Mouse (Mus musculus): ENCODE data around the gene 6030458C11Rik. TPM values are rescaled to one million over a fixed set of nuclear protein-coding genes. Genes with fewer than 3 reads are reported as not detected.
"Not testable (repeated sequence)": the region's sequence is repeated elsewhere in the genome, so short reads cannot be mapped to it uniquely, and the experiment has no call there.

6030458C11Rik gene
- polyA plus RNA-seq, 1 experiment from 2014 or later = 34.9 TPM

DNA sequence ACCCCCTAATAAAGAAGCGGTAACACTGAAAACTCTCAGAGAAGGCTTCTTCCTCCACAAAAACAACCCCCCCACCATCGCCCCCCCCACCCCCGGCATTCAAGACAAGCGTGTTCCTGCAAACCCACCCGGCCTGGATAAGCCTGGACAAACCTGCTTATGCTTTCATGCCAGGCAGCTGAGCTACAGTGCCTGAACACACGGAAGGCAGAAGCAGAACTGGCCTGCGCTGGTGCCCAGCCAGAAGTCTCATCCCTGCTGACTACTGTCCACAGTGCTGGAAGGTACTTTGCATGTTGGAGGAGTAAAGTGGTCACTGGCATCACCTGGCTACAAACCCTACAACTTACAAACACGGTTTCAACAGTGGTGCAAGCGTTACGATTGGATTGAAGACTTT lies 17.4 kb downstream of the 6030458C11Rik start:
- WGBS = 97% methylated on average over 10 of the region's 10 CpGs
- H3K4me2 ChIP-seq = no peak overlapping the region
- no peak overlapping the region for H3K27ac ChIP-seq
- H3K27me3 ChIP-seq = no peaks in the 10 kb centered on the region
- no peak overlapping the region for H3K9ac ChIP-seq
- H3K4me3 ChIP-seq (replicated peaks) = no peak overlapping the region
- ATAC-seq (ENCODE audit: low FRiP score) = no peak
- H3K9me3 ChIP-seq = no peaks in the 10 kb centered on the region
- no peaks in the 10 kb centered on the region for H3K4me1 ChIP-seq
- peaks cover 54% of the 10 kb centered on the region for H3K36me3 ChIP-seq (replicated peaks)

DNA sequence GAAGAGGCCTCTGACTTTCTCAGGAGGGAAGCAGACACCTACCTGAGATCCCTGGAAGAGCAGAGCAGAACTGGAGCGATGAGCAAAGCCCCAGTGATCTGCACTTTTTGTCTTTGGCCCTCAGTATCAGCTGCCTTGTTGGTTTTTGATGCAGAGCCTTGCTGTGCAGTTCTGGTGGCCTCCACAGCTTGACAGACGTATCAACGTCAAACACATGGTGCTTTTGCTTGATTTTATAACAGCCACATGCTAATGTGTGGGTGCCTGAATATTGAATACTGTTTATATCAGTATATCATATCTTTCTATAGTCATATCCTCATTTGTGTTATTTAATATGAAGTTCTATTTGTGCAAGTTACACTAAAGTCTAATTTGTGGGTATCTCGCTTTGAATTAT lies 19.4 kb downstream of the 6030458C11Rik start:
- Histone ChIP-seq H3K27me3 (no peaks in the 10 kb centered on the region), H3K4me1 (no peaks in the 10 kb centered on the region), H3K9ac (no peak overlapping the region), H3K27ac (no peak overlapping the region), H3K36me3 (replicated peaks) (peaks cover 34% of the 10 kb centered on the region), H3K9me3 (no peaks in the 10 kb centered on the region), H3K4me2 (no peak overlapping the region), H3K4me3 (replicated peaks) (no peak overlapping the region)
- no peak for ATAC-seq (ENCODE audit: low FRiP score)
- 88% methylated on average over 4 of the region's 4 CpGs for WGBS

DNA sequence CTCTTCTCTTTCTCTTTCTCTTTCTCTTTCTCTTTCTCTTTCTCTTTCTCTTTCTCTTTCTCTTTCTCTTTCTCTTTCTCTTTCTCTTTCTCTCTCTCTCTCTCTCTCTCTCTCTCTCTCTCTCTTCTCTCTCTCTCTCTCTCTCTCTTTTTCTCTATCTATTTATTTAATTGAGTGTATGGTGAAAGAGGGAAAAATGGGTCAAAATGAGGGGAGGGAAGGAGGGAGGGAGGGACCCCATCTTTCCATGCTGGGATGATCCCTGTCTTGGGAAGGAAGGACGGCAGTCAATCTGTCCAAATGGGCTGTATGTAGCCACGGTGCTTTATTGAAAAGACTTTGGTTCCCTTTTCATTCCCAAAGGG lies 23.3 kb downstream of the 6030458C11Rik start:
- H3K4me1 ChIP-seq; H3K4me3 ChIP-seq (replicated peaks); H3K4me2 ChIP-seq; H3K36me3 ChIP-seq (replicated peaks); H3K27me3 ChIP-seq; ATAC-seq (ENCODE audit: low FRiP score); H3K9ac ChIP-seq; H3K9me3 ChIP-seq; H3K27ac ChIP-seq: not testable (repeated sequence)
- 85% methylated on average over 2 of the region's 2 CpGs for WGBS

DNA sequence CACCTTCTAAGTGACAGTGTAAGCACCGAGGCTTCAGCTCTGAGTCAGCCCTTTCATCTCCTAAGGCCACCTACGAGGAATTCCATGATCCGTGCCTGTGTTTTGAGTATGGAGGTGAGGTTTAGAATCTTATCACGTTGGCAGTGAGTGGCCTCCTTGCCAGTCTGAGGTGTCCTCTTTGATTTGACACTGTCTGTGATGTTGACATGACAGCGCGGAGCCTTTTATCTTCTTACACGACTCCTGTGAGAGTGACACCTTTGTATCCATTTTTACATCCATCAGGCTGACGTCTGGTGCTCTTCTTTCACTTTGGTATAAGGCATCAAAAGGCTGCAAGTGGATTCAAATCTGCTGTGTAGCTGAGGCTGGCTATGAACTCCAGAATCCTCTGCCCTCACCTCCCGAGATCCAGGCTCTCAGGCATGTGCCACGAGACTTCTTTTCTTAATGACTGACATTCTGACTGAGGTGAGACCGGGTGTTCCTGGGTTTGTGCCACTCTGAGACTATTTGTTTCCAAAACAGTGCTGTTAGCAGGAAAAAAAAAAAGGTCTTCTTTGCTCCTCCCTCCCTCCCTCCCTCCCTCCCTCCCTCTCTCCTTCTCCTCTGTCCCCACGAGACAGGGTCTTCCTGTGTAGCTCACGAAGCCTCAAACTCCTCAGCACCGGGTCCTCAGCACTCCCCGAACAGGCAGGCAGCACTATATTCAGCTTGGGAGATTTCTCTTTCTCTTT lies 23.9 kb downstream of the 6030458C11Rik start:
- Histone ChIP-seq H3K9me3 (no peaks in the 10 kb centered on the region), H3K36me3 (replicated peaks) (no peaks in the 10 kb centered on the region), H3K4me3 (replicated peaks) (no peak overlapping the region), H3K4me2 (no peak overlapping the region), H3K27ac (no peak overlapping the region), H3K4me1 (no peaks in the 10 kb centered on the region), H3K27me3 (no peaks in the 10 kb centered on the region), H3K9ac (no peak overlapping the region)
- ATAC-seq (ENCODE audit: low FRiP score) = no peak
- 64% methylated on average over 15 of the region's 15 CpGs for WGBS

DNA sequence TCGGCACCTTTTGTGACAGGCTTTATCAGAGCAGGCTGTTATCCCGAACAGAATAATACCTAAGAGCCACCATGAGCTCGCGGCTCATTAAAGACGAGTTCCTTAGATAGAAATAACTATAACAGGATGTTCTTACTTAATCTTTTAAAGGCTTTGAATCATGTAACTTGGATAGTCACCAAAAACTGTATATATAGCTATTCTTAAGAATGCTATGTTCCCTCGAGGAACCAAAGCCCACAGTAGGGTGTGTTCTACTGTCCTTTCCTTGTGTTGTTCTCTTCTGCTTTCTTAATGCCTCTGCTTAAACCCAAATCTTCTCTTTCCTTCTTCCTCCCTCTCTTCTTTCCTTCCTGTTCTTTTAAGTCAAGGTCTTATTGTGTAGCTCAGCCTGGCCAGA lies 26.4 kb downstream of the 6030458C11Rik start:
- WGBS = 85% methylated on average over 6 of the region's 6 CpGs
- no peak overlapping the region for H3K4me2 ChIP-seq
- no peak overlapping the region for H3K27ac ChIP-seq
- H3K4me1 ChIP-seq = 0 out of 2 replicates have a peak, but pooled peaks cover 4% of the 10 kb centered on the region
- no peaks in the 10 kb centered on the region for H3K9me3 ChIP-seq
- H3K4me3 ChIP-seq (replicated peaks) = no peak overlapping the region
- H3K27me3 ChIP-seq = no peaks in the 10 kb centered on the region
- H3K9ac ChIP-seq = no peak overlapping the region
- no peak for ATAC-seq (ENCODE audit: low FRiP score)
- no peaks in the 10 kb centered on the region for H3K36me3 ChIP-seq (replicated peaks)

DNA sequence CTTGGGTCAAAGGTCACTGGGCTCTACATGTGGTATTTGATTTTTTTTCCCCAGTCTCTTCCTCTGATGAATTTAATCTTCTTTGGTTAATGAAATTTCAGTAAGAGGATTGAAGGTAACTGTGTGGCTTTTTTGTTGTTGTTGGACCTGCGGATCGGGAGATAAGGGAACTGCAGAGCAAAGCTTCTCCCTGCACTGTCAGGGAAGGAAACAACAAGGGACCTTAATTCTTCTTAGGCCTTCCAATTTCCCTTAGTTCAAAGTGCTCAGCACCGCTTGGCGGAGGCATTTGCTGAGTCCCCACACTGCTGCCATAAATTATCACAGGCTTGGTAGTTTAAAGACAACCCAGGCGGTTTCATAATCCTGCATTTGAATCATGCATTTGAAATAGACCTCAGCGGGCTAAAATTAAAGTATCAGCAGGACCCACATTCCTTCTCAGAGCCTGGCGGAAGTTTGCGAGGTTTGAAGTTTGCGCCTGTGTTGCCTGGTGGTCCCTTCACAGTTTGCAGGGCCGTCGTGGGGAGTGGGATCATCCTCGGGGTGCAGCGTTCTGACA lies 28.5 kb downstream of the 6030458C11Rik start:
- no peaks in the 10 kb centered on the region for H3K36me3 ChIP-seq (replicated peaks)
- H3K4me2 ChIP-seq = no peak overlapping the region
- H3K4me3 ChIP-seq (replicated peaks) = no peak overlapping the region
- H3K27me3 ChIP-seq = no peaks in the 10 kb centered on the region
- H3K9ac ChIP-seq = no peak overlapping the region
- H3K4me1 ChIP-seq = 0 out of 2 replicates have a peak, but pooled peaks cover 4% of the 10 kb centered on the region
- no peak for ATAC-seq (ENCODE audit: low FRiP score)
- H3K9me3 ChIP-seq = no peaks in the 10 kb centered on the region
- no peak overlapping the region for H3K27ac ChIP-seq
- 35% methylated on average over 13 of the region's 13 CpGs for WGBS

DNA sequence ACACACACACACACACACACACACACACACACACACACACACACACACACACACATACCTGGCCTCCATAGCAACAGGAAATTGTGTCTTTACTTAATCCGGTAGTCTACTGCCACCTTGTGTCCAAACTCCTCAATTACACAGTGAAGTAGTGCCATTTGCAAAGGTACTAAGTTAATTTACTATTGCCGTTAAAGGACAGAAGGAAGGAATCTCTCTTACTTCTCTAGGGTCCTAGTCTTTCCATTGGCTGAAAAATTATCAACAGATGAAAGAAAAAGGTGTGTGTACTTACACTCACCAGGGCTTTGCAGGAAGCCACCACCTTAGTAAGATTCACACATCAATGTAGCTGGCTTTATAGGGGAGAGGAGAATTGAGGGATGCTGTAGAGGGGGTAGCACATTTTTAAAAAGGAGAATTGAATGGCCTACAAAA lies 29.0 kb downstream of the 6030458C11Rik start:
- Histone ChIP-seq H3K9ac (no peak overlapping the region), H3K4me2 (no peak overlapping the region), H3K4me3 (replicated peaks) (no peak overlapping the region), H3K36me3 (replicated peaks) (no peaks in the 10 kb centered on the region), H3K27ac (no peak overlapping the region), H3K27me3 (no peaks in the 10 kb centered on the region), H3K4me1 (0 out of 2 replicates have a peak, but pooled peaks cover 4% of the 10 kb centered on the region), H3K9me3 (no peaks in the 10 kb centered on the region)
- peak; percentile 41 for ATAC-seq (ENCODE audit: low FRiP score)
- 5% methylated on average over 2 of the region's 2 CpGs for WGBS

DNA sequence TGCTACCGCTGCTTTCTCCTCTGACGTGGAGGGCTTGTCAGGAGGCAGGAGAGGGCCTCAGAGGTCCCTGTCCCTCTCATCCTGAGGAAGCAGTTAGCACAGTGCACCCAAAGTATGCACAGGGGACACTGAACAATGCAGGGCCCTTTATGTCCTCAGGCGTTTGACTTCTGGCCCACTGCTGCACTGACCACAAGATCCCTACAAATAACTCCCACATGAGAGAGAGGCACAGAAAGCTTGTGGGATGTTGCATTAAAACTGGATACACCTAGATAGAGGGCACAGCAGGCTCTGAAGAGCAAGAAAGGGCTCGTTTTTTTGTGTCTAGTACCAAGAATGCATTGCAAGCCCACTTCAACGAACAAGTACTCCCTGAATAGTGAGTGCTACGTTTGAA lies 30.1 kb downstream of the 6030458C11Rik start:
- Histone ChIP-seq H3K9me3 (no peaks in the 10 kb centered on the region), H3K27me3 (no peaks in the 10 kb centered on the region), H3K27ac (no peak overlapping the region), H3K4me2 (no peak overlapping the region), H3K9ac (no peak overlapping the region), H3K4me1 (peaks cover 8% of the 10 kb centered on the region), H3K36me3 (replicated peaks) (no peaks in the 10 kb centered on the region), H3K4me3 (replicated peaks) (no peak overlapping the region)
- WGBS = 52% methylated on average over 6 of the region's 6 CpGs
- no peak for ATAC-seq (ENCODE audit: low FRiP score)

DNA sequence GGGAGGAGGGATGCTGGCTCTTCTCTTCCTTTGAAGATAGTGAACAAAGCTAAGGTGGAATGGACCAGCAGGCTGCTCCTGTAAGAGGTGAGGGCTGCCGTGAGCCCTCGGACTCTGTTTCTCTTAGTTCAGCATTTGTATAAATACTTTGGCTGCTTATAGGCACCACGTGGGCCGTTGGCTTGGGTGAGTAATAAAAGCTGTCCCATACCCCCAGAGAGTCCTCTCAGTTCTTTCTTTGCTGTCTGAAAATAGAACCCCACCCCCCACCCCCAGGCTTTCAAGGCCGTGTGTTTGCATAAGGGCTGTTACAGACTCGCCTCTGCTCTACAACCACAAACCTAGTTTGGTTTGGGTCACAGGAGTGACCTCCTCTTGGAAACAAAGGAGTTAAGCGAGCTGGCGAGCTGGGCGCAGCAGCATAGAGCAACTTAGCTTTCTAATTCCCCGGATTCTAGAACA lies 35.0 kb downstream of the 6030458C11Rik start:
- H3K36me3 ChIP-seq (replicated peaks) = no peaks in the 10 kb centered on the region
- no peaks in the 10 kb centered on the region for H3K27me3 ChIP-seq
- H3K9me3 ChIP-seq = no peaks in the 10 kb centered on the region
- WGBS = 26% methylated on average over 10 of the region's 10 CpGs
- no peak overlapping the region for H3K4me2 ChIP-seq
- H3K9ac ChIP-seq = no peak overlapping the region
- no peak overlapping the region for H3K4me3 ChIP-seq (replicated peaks)
- 0 out of 2 replicates have a peak overlapping the region, but pooled peaks have one; percentile 9 for H3K27ac ChIP-seq
- ATAC-seq (ENCODE audit: low FRiP score) = peak; percentile 71
- H3K4me1 ChIP-seq = peaks cover 11% of the 10 kb centered on the region

DNA sequence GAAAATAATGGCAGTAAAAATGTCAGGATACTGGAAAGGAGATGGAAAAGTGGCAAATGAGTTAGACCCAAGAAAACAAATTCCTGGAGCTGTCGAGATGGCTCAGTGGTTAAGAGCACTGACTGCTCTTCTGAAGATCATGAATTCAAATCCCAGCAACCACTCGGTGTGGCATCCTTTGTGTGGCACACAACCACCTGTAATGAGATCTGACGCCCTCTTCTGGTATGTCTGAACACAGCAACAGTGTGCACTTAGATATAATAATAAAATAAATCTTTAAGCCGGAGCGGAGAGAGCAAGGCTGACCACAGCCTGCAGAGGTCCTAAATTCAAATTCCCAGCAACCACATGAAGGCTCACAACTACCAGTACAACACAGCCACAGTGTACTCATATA lies 35.9 kb downstream of the 6030458C11Rik start:
- WGBS = 77% methylated on average over 5 of the region's 5 CpGs
- peaks cover 8% of the 10 kb centered on the region for H3K4me1 ChIP-seq

DNA sequence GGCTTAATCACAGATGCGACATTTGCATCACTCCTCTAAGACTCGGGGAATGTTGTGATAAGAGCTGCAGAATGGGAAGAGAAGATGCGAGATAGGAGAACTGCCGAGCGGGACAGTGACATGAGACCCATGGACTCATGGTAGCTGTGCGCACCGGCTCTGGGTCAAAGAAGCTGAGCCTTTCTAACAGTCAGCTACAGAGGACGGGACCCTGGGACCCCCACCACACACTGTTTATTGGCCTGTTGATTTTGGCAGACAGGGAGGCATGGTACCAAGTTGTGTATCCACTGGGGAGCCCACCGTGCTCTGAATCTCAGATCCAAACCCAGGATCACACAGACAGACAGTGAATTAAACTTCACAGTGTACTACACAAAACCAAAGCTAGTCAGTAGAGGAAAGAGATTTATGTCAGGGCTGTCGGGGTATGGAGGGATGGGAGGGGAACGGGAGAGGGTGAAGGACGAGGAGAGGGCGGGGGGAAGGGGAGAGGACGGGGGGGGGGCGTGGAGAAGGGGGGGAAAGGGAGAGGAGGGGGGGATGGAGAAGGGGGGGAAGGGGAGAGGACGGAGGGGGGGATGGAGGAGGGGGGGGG lies 42.6 kb downstream of the 6030458C11Rik start:
- no peak overlapping the region for H3K27ac ChIP-seq
- no peak overlapping the region for H3K4me2 ChIP-seq
- H3K4me1 ChIP-seq = no peaks in the 10 kb centered on the region
- no peak overlapping the region for H3K9ac ChIP-seq
- H3K27me3 ChIP-seq = no peaks in the 10 kb centered on the region
- 0 out of 2 replicates have a peak, but pooled peaks cover 2% of the 10 kb centered on the region for H3K9me3 ChIP-seq
- no peaks in the 10 kb centered on the region for H3K36me3 ChIP-seq (replicated peaks)
- no peak overlapping the region for H3K4me3 ChIP-seq (replicated peaks)
- WGBS = 91% methylated on average over 10 of the region's 16 CpGs
- no peak for ATAC-seq (ENCODE audit: low FRiP score)

More for the DNA sequence above, 35.9 kb downstream of the 6030458C11Rik start:
- Histone ChIP-seq H3K27ac (no peak overlapping the region), H3K4me2 (no peak overlapping the region), H3K9me3 (no peaks in the 10 kb centered on the region), H3K36me3 (replicated peaks) (no peaks in the 10 kb centered on the region), H3K9ac (no peak overlapping the region), H3K4me3 (replicated peaks) (no peak overlapping the region), H3K27me3 (no peaks in the 10 kb centered on the region)
- no peak for ATAC-seq (ENCODE audit: low FRiP score)

DNA sequence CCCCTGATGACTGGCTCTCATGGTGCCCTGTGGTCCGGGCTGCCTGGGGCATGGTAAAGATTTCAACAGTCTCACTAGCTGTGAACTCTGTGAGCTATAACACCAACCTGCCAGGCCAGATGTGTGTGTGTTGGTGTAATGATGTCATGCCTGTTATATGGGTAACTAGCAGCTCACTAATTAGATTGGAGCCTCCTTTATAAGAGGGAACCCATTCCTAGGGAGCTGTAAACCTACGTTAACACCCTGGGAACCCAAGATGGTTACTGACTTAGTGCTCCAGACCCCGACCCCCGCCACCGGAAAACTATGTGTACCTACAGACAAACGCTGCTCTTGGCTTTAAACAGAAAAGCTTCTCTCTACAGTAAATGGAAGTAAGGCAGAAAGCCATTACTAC lies 43.2 kb downstream of the 6030458C11Rik start:
- Histone ChIP-seq H3K36me3 (replicated peaks) (no peaks in the 10 kb centered on the region), H3K27me3 (no peaks in the 10 kb centered on the region), H3K4me1 (no peaks in the 10 kb centered on the region), H3K4me2 (no peak overlapping the region), H3K4me3 (replicated peaks) (no peak overlapping the region), H3K9ac (no peak overlapping the region), H3K9me3 (0 out of 2 replicates have a peak, but pooled peaks cover 5% of the 10 kb centered on the region), H3K27ac (no peak overlapping the region)
- ATAC-seq (ENCODE audit: low FRiP score) = no peak
- WGBS = 89% methylated on average over 6 of the region's 6 CpGs

Measured in forebrain, embryonic 12.5 days (tissue).